Mouse (Mus musculus): ENCODE data around the gene Myo9b. TPM values are rescaled to one million over a fixed set of nuclear protein-coding genes. Genes with fewer than 3 reads are reported as not detected.

Gene Myo9b
- polyA plus RNA-seq, 1 experiment = 107 TPM

DNA sequence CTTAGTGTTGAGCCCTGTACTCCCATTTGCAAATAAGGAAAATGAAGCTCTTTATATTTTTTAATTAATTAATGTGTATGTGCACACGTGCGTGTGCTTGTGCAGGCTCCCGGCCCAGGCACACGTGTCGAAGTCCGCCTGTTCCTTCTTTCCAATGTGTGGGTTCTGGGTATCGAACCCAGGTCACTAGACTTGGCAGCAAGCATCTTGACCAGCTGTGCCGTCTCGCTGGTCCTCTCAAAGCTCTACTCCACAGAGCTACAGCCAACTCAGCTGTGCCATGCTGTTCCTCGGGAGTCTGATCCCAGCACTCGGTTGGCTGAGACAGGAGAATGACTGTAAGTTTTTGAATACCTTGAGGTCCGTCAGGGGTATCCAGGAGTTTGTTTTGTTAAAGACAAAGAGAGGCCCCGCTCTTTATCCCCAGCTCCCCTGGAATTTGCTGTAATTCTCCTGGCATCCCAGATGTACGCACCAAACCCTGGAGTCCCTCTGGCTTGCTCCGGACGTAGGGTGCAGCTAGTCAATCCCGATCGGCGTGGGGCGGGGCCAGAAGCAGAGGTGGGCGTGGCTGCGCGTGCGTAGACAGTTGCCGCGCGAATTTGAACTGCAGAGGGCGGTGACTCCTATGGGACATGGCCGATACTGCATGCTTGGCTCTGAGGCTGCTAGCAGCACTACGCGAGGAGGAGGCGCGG is 133.0 kb downstream of the Myo9b start, which contains the start of gene Ankle1:
TSS of gene Ankle1 (plus strand) at position 610 of the 698 bp plus-strand sequence.
- TF ChIP-seq CTCF (IDR thresholded peaks at IDR 0.05; ENCODE audit: low read depth, low read length) (no peak), POLR2A (IDR thresholded peaks at IDR 0.05; ENCODE audit: borderline replicate concordance, low read depth, low read length) (peak; percentile 78; the same call in 1 of the 2 replicates)
- peaks cover 20% of the 10 kb centered on the region for H3K4me1 ChIP-seq (ENCODE audit: control insufficient read depth, insufficient read depth, low read length)
- H3K4me3 ChIP-seq (ENCODE audit: insufficient read depth, low read length) = peak within 1 kb of the TSS; percentile 79
- H3K27ac ChIP-seq (ENCODE audit: insufficient read depth, low read depth, low read length) = peak within 1 kb of the TSS; percentile 64

- Histone ChIP-seq H3K4me1 (ENCODE audit: control insufficient read depth, insufficient read depth, low read length) (peaks cover 22% of the 10 kb centered on the region), H3K4me3 (ENCODE audit: insufficient read depth, low read length) (peak overlapping the region; percentile 79), H3K27ac (ENCODE audit: insufficient read depth, low read depth, low read length) (peak overlapping the region; percentile 27; the same call in 1 of the 2 replicates)
- TF ChIP-seq POLR2A (IDR thresholded peaks at IDR 0.05; ENCODE audit: borderline replicate concordance, low read depth, low read length) (no peak), CTCF (IDR thresholded peaks at IDR 0.05; ENCODE audit: low read depth, low read length) (peak; percentile 48)
Measured at GRCm38 (mm10) chr8:71406099-71407015, 133.8 kb downstream of the Myo9b start.

DNA sequence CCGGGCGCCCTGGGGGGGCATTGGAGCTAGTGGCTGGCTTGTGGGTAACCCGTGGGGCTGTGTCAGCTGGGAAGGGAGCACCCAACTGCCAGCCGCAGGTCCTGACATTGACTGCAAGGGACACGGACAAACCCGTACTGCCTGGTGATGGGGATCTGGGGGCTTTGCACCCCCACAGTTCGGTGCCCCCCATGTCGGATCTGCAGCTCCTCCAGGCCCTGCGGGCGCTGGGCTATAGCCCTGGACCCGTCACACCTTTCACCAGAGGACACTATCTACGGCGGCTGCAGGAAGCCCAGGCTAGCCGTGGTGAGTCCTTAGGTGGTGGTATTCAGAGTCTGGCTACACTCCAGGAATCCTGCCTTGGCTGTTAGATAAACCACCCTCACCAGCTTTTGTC is 134.9 kb downstream of the Myo9b start:
- TF ChIP-seq CTCF (IDR thresholded peaks at IDR 0.05; ENCODE audit: low read depth, low read length) (no peak), POLR2A (IDR thresholded peaks at IDR 0.05; ENCODE audit: borderline replicate concordance, low read depth, low read length) (no peak)
- Histone ChIP-seq H3K4me1 (ENCODE audit: control insufficient read depth, insufficient read depth, low read length) (peaks cover 28% of the 10 kb centered on the region), H3K4me3 (ENCODE audit: insufficient read depth, low read length) (no peak overlapping the region), H3K27ac (ENCODE audit: insufficient read depth, low read depth, low read length) (no peak overlapping the region)

- peaks cover 28% of the 10 kb centered on the region for H3K4me1 ChIP-seq (ENCODE audit: control insufficient read depth, insufficient read depth, low read length)
- H3K4me3 ChIP-seq (ENCODE audit: insufficient read depth, low read length) = no peak overlapping the region
- no peak overlapping the region for H3K27ac ChIP-seq (ENCODE audit: insufficient read depth, low read depth, low read length)
- TF ChIP-seq CTCF (IDR thresholded peaks at IDR 0.05; ENCODE audit: low read depth, low read length) (no peak), POLR2A (IDR thresholded peaks at IDR 0.05; ENCODE audit: borderline replicate concordance, low read depth, low read length) (no peak)
Measured at GRCm38 (mm10) chr8:71408231-71408630, 135.7 kb downstream of the Myo9b start.

Other genes with a start within 250 kb of the Myo9b start
- 77.6 and 77.8 TPM in 2 replicates for gene Haus8, start 220 bp downstream of the Myo9b start, polyA plus RNA-seq (2012; ENCODE audit: insufficient read depth, insufficient read length, missing spikeins)
- 131 and 149 TPM in 2 replicates for gene Use1, start 94.1 kb downstream of the Myo9b start, polyA plus RNA-seq (2012; ENCODE audit: insufficient read depth, insufficient read length, missing spikeins)
- 18.5 and 23.5 TPM in 2 replicates for gene Ocel1, start 98.6 kb downstream of the Myo9b start, polyA plus RNA-seq (2012; ENCODE audit: insufficient read depth, insufficient read length, missing spikeins)
- gene Nr2f6, start 109.2 kb downstream of the Myo9b start, polyA plus RNA-seq (2012; ENCODE audit: insufficient read depth, insufficient read length, missing spikeins) = 20.2 and 23.9 TPM in 2 replicates
- gene Ushbp1, start 123.1 kb downstream of the Myo9b start, polyA plus RNA-seq (2012; ENCODE audit: insufficient read depth, insufficient read length, missing spikeins) = 0.21 TPM in 1 of 2 replicates, not detected in the other
- 75.8 and 89.1 TPM in 2 replicates for gene Babam1, start 124.1 kb downstream of the Myo9b start, polyA plus RNA-seq (2012; ENCODE audit: insufficient read depth, insufficient read length, missing spikeins)
- 9.8 and 14.0 TPM in 2 replicates for gene Ankle1, start 133.3 kb downstream of the Myo9b start, polyA plus RNA-seq (2012; ENCODE audit: insufficient read depth, insufficient read length, missing spikeins)
- 12.0 and 13.3 TPM in 2 replicates for gene Abhd8, start 190.9 kb downstream of the Myo9b start, polyA plus RNA-seq (2012; ENCODE audit: insufficient read depth, insufficient read length, missing spikeins)
- gene Mrpl34, start 192.2 kb downstream of the Myo9b start, polyA plus RNA-seq (2012; ENCODE audit: insufficient read depth, insufficient read length, missing spikeins) = 59.5 and 62.9 TPM in 2 replicates
- gene Dda1, start 196.5 kb downstream of the Myo9b start, polyA plus RNA-seq (2012; ENCODE audit: insufficient read depth, insufficient read length, missing spikeins) = 42.3 and 45.5 TPM in 2 replicates
- gene Ano8, start 213.2 kb downstream of the Myo9b start, polyA plus RNA-seq (2012; ENCODE audit: insufficient read depth, insufficient read length, missing spikeins) = 10.0 and 10.2 TPM in 2 replicates
- gene Gtpbp3, start 215.4 kb downstream of the Myo9b start, polyA plus RNA-seq (2012; ENCODE audit: insufficient read depth, insufficient read length, missing spikeins) = 11.0 and 11.1 TPM in 2 replicates
- gene Plvap, start 239.0 kb downstream of the Myo9b start, polyA plus RNA-seq (2012; ENCODE audit: insufficient read depth, insufficient read length, missing spikeins) = not detected in 2 replicates

All from bone marrow macrophage, adult 2 months (primary cell).